Mouse (Mus musculus): ENCODE results near the gene Nova2. TPM values are rescaled to one million over a fixed set of nuclear protein-coding genes. Genes with fewer than 3 reads are reported as not detected.

The Nova2 gene
- polyA plus RNA-seq, 1 experiment from 2014 or later, result 18.0 TPM

GRCm38 (mm10) chr7:18893651-18894430 lies 31.8 kb upstream of the Nova2 start:
- ATAC-seq (ENCODE audit: low FRiP score) (peak; percentile 41; the same call in 1 of the 2 replicates), DNase-seq (ENCODE audit: low spot score) (peak; percentile 69)
- Histone ChIP-seq H3K27me3 (ENCODE audit: control insufficient read depth, insufficient read depth, low read length) (peaks cover 7% of the 10 kb centered on the region; the same call in 1 of the 2 replicates), H3K9ac (ENCODE audit: low read depth, low read length) (peak overlapping the region; percentile 50), H3K4me3 (ENCODE audit: low read depth, low read length) (peak overlapping the region; percentile 30), H3K9me3 (ENCODE audit: control insufficient read depth, low read length) (no peaks in the 10 kb centered on the region), H3K27ac (ENCODE audit: low read depth, low read length) (no peak overlapping the region), H3K36me3 (ENCODE audit: control insufficient read depth, insufficient read depth, low read length) (no peaks in the 10 kb centered on the region), H3K4me1 (replicated peaks; ENCODE audit: control insufficient read depth, insufficient read depth, low read length) (peaks cover 5% of the 10 kb centered on the region; the same call in 1 of the 2 replicates), H3K4me2 (replicated peaks; ENCODE audit: low read depth, low read length) (peak overlapping the region; percentile 65)
- 2% methylated on average over 41 of the region's 41 CpGs for WGBS

- no peak for ATAC-seq (ENCODE audit: low FRiP score)
- WGBS, result 42% methylated on average over 5 of the region's 5 CpGs
- no peak overlapping the region for H3K27ac ChIP-seq (ENCODE audit: low read depth, low read length)
- H3K4me2 ChIP-seq (replicated peaks; ENCODE audit: low read depth, low read length), result no peak overlapping the region
- H3K4me1 ChIP-seq (replicated peaks; ENCODE audit: control insufficient read depth, insufficient read depth, low read length), result peaks cover 5% of the 10 kb centered on the region; the same call in 1 of the 2 replicates
- DNase-seq (ENCODE audit: low spot score), result peak; percentile 68
- H3K27me3 ChIP-seq (ENCODE audit: control insufficient read depth, insufficient read depth, low read length), result peaks cover 7% of the 10 kb centered on the region; the same call in 1 of the 2 replicates
- H3K36me3 ChIP-seq (ENCODE audit: control insufficient read depth, insufficient read depth, low read length), result no peaks in the 10 kb centered on the region
- no peak overlapping the region for H3K4me3 ChIP-seq (ENCODE audit: low read depth, low read length)
- H3K9me3 ChIP-seq (ENCODE audit: control insufficient read depth, low read length), result no peaks in the 10 kb centered on the region
- H3K9ac ChIP-seq (ENCODE audit: low read depth, low read length), result no peak overlapping the region
These were observed 29.2 kb upstream of the Nova2 start for GRCm38 (mm10) chr7:18896536-18896935.

GRCm38 (mm10) chr7:18900513-18900912 lies 25.2 kb upstream of the Nova2 start:
- no peaks in the 10 kb centered on the region for H3K27me3 ChIP-seq (ENCODE audit: control insufficient read depth, insufficient read depth, low read length)
- H3K4me1 ChIP-seq (replicated peaks; ENCODE audit: control insufficient read depth, insufficient read depth, low read length), result no peaks in the 10 kb centered on the region
- H3K9ac ChIP-seq (ENCODE audit: low read depth, low read length), result no peak overlapping the region
- H3K9me3 ChIP-seq (ENCODE audit: control insufficient read depth, low read length), result no peaks in the 10 kb centered on the region
- H3K36me3 ChIP-seq (ENCODE audit: control insufficient read depth, insufficient read depth, low read length), result no peaks in the 10 kb centered on the region
- no peak overlapping the region for H3K27ac ChIP-seq (ENCODE audit: low read depth, low read length)
- ATAC-seq (ENCODE audit: low FRiP score) (no peak), DNase-seq (ENCODE audit: low spot score) (no peak)
- H3K4me3 ChIP-seq (ENCODE audit: low read depth, low read length), result no peak overlapping the region
- H3K4me2 ChIP-seq (replicated peaks; ENCODE audit: low read depth, low read length), result no peak overlapping the region
- WGBS, result 88% methylated on average over 2 of the region's 2 CpGs

- Histone ChIP-seq H3K4me1 (replicated peaks; ENCODE audit: control insufficient read depth, insufficient read depth, low read length) (no peaks in the 10 kb centered on the region), H3K36me3 (ENCODE audit: control insufficient read depth, insufficient read depth, low read length) (no peaks in the 10 kb centered on the region), H3K27ac (ENCODE audit: low read depth, low read length) (no peak overlapping the region), H3K27me3 (ENCODE audit: control insufficient read depth, insufficient read depth, low read length) (no peaks in the 10 kb centered on the region), H3K9me3 (ENCODE audit: control insufficient read depth, low read length) (no peaks in the 10 kb centered on the region), H3K4me3 (ENCODE audit: low read depth, low read length) (no peak overlapping the region), H3K9ac (ENCODE audit: low read depth, low read length) (no peak overlapping the region), H3K4me2 (replicated peaks; ENCODE audit: low read depth, low read length) (no peak overlapping the region)
- ATAC-seq (ENCODE audit: low FRiP score), result no peak
- no peak for DNase-seq (ENCODE audit: low spot score)
- 77% methylated on average over 3 of the region's 3 CpGs for WGBS
These were observed 23.2 kb upstream of the Nova2 start for GRCm38 (mm10) chr7:18902486-18902885.

- H3K27ac ChIP-seq (ENCODE audit: low read depth, low read length), result no peak overlapping the region
- 0 out of 2 replicates have a peak, but pooled peaks cover 5% of the 10 kb centered on the region for H3K4me1 ChIP-seq (replicated peaks; ENCODE audit: control insufficient read depth, insufficient read depth, low read length)
- DNase-seq (ENCODE audit: low spot score) (no peak), ATAC-seq (ENCODE audit: low FRiP score) (no peak)
- H3K4me3 ChIP-seq (ENCODE audit: low read depth, low read length), result no peak overlapping the region
- no peaks in the 10 kb centered on the region for H3K36me3 ChIP-seq (ENCODE audit: control insufficient read depth, insufficient read depth, low read length)
- no peaks in the 10 kb centered on the region for H3K27me3 ChIP-seq (ENCODE audit: control insufficient read depth, insufficient read depth, low read length)
- H3K9me3 ChIP-seq (ENCODE audit: control insufficient read depth, low read length), result no peaks in the 10 kb centered on the region
- 86% methylated on average over 3 of the region's 3 CpGs for WGBS
- no peak overlapping the region for H3K4me2 ChIP-seq (replicated peaks; ENCODE audit: low read depth, low read length)
- H3K9ac ChIP-seq (ENCODE audit: low read depth, low read length), result no peak overlapping the region
These were observed 20.7 kb upstream of the Nova2 start for GRCm38 (mm10) chr7:18904971-18905370.

GRCm38 (mm10) chr7:18909797-18910196 lies 15.9 kb upstream of the Nova2 start:
- Histone ChIP-seq H3K9me3 (ENCODE audit: control insufficient read depth, low read length) (no peaks in the 10 kb centered on the region), H3K27me3 (ENCODE audit: control insufficient read depth, insufficient read depth, low read length) (no peaks in the 10 kb centered on the region), H3K36me3 (ENCODE audit: control insufficient read depth, insufficient read depth, low read length) (no peaks in the 10 kb centered on the region), H3K4me3 (ENCODE audit: low read depth, low read length) (peak overlapping the region; percentile 82), H3K4me1 (replicated peaks; ENCODE audit: control insufficient read depth, insufficient read depth, low read length) (0 out of 2 replicates have a peak, but pooled peaks cover 5% of the 10 kb centered on the region), H3K27ac (ENCODE audit: low read depth, low read length) (no peak overlapping the region), H3K4me2 (replicated peaks; ENCODE audit: low read depth, low read length) (peak overlapping the region; percentile 60), H3K9ac (ENCODE audit: low read depth, low read length) (peak overlapping the region; percentile 59)
- ATAC-seq (ENCODE audit: low FRiP score) (peak; percentile 28), DNase-seq (ENCODE audit: low spot score) (no peak)
- WGBS, result 10% methylated on average over 17 of the region's 17 CpGs

- Histone ChIP-seq H3K27ac (ENCODE audit: low read depth, low read length) (0 out of 2 replicates have a peak within 1 kb of the TSS, but pooled peaks have one; percentile 7), H3K4me2 (replicated peaks; ENCODE audit: low read depth, low read length) (peak within 1 kb of the TSS; percentile 60), H3K36me3 (ENCODE audit: control insufficient read depth, insufficient read depth, low read length) (no peaks in the 10 kb centered on the region), H3K9me3 (ENCODE audit: control insufficient read depth, low read length) (no peaks in the 10 kb centered on the region), H3K4me3 (ENCODE audit: low read depth, low read length) (peak within 1 kb of the TSS; percentile 82), H3K4me1 (replicated peaks; ENCODE audit: control insufficient read depth, insufficient read depth, low read length) (0 out of 2 replicates have a peak, but pooled peaks cover 5% of the 10 kb centered on the region), H3K9ac (ENCODE audit: low read depth, low read length) (peak within 1 kb of the TSS; percentile 59), H3K27me3 (ENCODE audit: control insufficient read depth, insufficient read depth, low read length) (no peaks in the 10 kb centered on the region)
- peak; percentile 97 for DNase-seq (ENCODE audit: low spot score)
- 0% methylated on average over 33 of the region's 33 CpGs for WGBS
- ATAC-seq (ENCODE audit: low FRiP score), result peak; percentile 99
These were observed 15.4 kb upstream of the Nova2 start, which contains the start of gene Ccdc61 for GRCm38 (mm10) chr7:18910241-18910831. Gene Ccdc61, minus strand, starts transcription at chr7:18910415.

GRCm38 (mm10) chr7:18916254-18916653 lies 9.4 kb upstream of the Nova2 start:
- Histone ChIP-seq H3K36me3 (ENCODE audit: control insufficient read depth, insufficient read depth, low read length) (no peaks in the 10 kb centered on the region), H3K9ac (ENCODE audit: low read depth, low read length) (no peak overlapping the region), H3K9me3 (ENCODE audit: control insufficient read depth, low read length) (no peaks in the 10 kb centered on the region), H3K4me3 (ENCODE audit: low read depth, low read length) (no peak overlapping the region), H3K4me1 (replicated peaks; ENCODE audit: control insufficient read depth, insufficient read depth, low read length) (peaks cover 2% of the 10 kb centered on the region; the same call in 1 of the 2 replicates), H3K4me2 (replicated peaks; ENCODE audit: low read depth, low read length) (no peak overlapping the region), H3K27ac (ENCODE audit: low read depth, low read length) (no peak overlapping the region), H3K27me3 (ENCODE audit: control insufficient read depth, insufficient read depth, low read length) (no peaks in the 10 kb centered on the region)
- WGBS, result 67% methylated on average over 4 of the region's 4 CpGs
- ATAC-seq (ENCODE audit: low FRiP score), result no peak
- DNase-seq (ENCODE audit: low spot score), result no peak

Data from hindbrain, embryonic 11.5 days (tissue).